Mouse (Mus musculus): ENCODE results near the gene Gm3839.

DNA sequence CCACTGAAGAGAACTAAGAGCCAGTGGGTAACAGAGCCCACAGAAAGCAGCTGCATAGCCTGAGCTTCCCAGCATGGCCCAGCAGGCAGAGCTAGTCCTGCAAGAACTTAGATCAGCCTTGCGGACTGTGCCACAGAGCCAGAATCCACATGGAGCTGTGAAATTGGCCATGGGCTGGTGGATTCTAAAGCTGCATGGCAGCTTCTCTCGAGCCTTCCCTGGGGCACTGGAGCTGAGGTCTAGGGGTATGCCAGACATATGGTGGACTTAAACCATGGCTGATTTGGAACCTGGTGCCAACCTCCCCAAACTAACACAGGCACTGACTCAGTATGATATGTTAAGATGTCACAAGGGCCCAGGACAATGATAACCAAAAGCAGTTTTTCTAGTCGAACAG lies 10.4 kb downstream of the Gm3839 start:
- TF ChIP-seq CTCF (IDR thresholded peaks at IDR 0.05; ENCODE audit: control insufficient read depth, insufficient read depth, low read length): no peak
- no peak for TF ChIP-seq POLR2A (IDR thresholded peaks at IDR 0.05; ENCODE audit: borderline replicate concordance, control insufficient read depth, low read depth, low read length)
